Mouse (Mus musculus): ENCODE results near the gene Alx3. TPM values are rescaled to one million over a fixed set of nuclear protein-coding genes. Genes with fewer than 3 reads are reported as not detected.
A peak's percentile ranks its signal among the peaks of the same experiment; 100 is the strongest.

The Alx3 gene
- polyA plus RNA-seq (2012; ENCODE audit: insufficient read depth, insufficient read length, low replicate concordance, missing spikeins): not detected in 2 replicates

DNA sequence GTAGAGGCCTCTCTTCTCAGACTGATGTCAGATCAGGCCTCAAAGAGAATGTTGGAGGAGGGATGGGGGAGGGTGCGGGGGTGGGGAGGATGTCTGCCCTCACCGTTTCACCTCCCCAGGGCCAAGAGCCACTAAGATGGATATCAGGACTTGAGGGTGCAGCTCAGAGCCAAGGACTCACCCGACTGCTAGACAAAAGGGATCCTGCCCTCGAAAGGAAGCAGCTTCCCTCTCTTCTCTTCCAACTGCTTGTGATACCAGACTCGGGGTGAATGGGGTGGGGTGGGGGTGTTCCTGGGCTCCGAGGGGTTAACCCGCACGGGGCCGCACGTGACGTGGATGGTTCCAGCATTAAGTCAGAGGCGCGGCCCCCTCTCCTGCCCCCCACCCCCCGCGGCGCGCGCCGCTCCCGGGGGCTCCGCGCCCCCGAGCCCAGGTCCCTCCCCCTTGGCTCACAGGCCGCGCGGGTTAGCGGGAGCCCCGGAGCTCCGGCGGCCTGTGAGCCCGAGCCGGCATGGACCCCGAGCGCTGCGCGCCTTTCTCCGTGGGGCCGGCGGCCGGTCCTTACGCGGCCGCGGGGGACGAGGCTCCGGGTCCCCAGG lies at the start of gene Alx3:
Alx3 (plus strand) TSS at position 370 of the 602 bp plus-strand sequence.
- 4% methylated on average over 46 of the region's 46 CpGs for WGBS

DNA sequence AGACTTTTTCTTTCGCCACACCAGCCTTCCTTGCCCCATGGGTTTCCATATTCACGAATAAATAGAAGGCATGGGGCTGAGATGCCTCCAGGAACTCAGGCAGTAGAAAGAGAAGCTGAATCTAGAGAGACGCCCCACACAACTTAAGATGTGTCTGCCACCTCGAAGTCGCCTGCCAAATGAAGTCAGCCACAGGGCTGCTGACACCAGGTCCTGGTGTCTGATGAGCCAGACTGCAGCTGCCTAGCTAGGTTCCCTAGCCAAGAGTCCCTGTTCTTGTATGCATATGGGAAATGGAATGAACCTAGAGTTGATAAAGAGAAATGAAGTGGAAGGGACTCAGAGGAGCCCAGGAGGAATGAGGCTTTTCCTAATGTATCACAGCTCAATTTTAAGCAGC lies 49.6 kb upstream of the Alx3 start:
- Histone ChIP-seq H3K4me3 (ENCODE audit: insufficient read depth, low read depth, low read length) (no peak overlapping the region), H3K4me1 (ENCODE audit: control insufficient read depth, insufficient read depth, low read length) (peaks cover 7% of the 10 kb centered on the region), H3K27ac (ENCODE audit: insufficient read depth, low read depth, low read length) (no peak overlapping the region)
- 75% methylated on average over 5 of the region's 5 CpGs for whole genome bisulfite sequencing
- TF ChIP-seq POLR2A (IDR thresholded peaks at IDR 0.05; ENCODE audit: insufficient read depth, low read depth, low read length): no peak
- no peak for TF ChIP-seq CTCF (IDR thresholded peaks at IDR 0.05; ENCODE audit: insufficient read depth, low read depth, low read length)

More for the DNA sequence above, at the start of gene Alx3:
- Histone ChIP-seq H3K4me1 (ENCODE audit: control insufficient read depth, insufficient read depth, low read length) (peaks cover 7% of the 10 kb centered on the region), H3K27ac (ENCODE audit: insufficient read depth, low read depth, low read length) (peak within 1 kb of the TSS; percentile 37; the same call in 1 of the 2 replicates), H3K4me3 (ENCODE audit: insufficient read depth, low read depth, low read length) (peak within 1 kb of the TSS; percentile 23)
- TF ChIP-seq POLR2A (IDR thresholded peaks at IDR 0.05; ENCODE audit: insufficient read depth, low read depth, low read length) (no peak), CTCF (IDR thresholded peaks at IDR 0.05; ENCODE audit: insufficient read depth, low read depth, low read length) (no peak)

DNA sequence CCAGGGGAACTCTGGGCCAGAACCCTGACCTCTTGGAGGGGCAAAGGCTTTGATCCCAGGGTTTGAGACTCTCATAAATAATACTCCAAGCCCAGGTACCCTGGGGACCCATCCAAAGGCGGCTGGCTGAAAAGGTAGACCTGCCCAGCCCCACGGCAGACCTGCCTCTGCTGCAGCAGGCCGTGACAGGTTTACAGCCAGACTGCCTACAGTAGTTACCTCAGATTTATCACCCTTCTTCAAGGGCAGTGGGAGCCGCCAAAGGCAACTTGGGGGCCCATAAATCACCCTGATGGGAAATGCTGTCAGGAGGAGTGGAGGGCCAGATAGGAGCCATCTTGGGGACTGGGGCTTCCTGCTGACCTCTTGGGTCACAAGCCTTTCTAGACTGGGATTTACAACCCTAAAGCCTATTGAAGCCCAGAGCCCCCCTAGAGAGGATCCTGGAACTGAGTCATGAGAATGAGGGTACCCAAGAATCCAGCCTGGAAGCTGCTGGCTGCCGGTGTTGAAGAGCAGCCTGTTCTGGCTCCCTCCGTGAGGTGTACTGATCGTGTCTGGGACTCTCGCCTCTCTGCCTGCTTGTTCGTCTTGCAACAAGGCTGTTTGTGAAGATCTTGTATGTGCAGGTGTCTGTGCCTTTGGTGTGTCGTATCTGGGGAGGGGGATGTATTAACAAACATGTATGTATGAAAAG lies 49.0 kb upstream of the Alx3 start:
- Histone ChIP-seq H3K4me3 (ENCODE audit: insufficient read depth, low read depth, low read length) (no peak overlapping the region), H3K4me1 (ENCODE audit: control insufficient read depth, insufficient read depth, low read length) (peaks cover 7% of the 10 kb centered on the region), H3K27ac (ENCODE audit: insufficient read depth, low read depth, low read length) (no peak overlapping the region)
- WGBS: 92% methylated on average over 10 of the region's 10 CpGs
- TF ChIP-seq CTCF (IDR thresholded peaks at IDR 0.05; ENCODE audit: insufficient read depth, low read depth, low read length): no peak
- TF ChIP-seq POLR2A (IDR thresholded peaks at IDR 0.05; ENCODE audit: insufficient read depth, low read depth, low read length): no peak

DNA sequence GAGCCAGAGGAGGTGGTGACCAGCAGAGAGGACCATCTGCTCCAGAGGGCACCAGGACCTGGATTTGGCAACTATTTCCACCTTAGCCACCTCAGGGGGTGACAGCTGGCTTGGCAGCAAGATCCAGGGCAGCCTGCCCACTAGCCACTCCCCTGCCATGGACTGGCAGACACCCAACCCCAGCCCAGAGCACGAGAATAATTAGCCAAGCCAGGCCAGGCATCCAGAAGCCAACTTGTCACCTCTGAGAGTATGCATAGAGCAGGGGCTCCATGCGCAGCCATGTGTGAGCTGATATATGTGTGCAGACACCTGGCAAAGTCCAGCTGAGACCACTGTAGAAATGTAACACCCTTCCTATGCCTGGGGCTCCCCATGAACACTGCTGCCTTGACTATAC lies 47.9 kb upstream of the Alx3 start:
- no peak for TF ChIP-seq CTCF (IDR thresholded peaks at IDR 0.05; ENCODE audit: insufficient read depth, low read depth, low read length)
- TF ChIP-seq POLR2A (IDR thresholded peaks at IDR 0.05; ENCODE audit: insufficient read depth, low read depth, low read length): no peak
- H3K27ac ChIP-seq (ENCODE audit: insufficient read depth, low read depth, low read length): no peak overlapping the region
- H3K4me1 ChIP-seq (ENCODE audit: control insufficient read depth, insufficient read depth, low read length): peaks cover 7% of the 10 kb centered on the region
- WGBS: 62% methylated on average over 2 of the region's 2 CpGs
- no peak overlapping the region for H3K4me3 ChIP-seq (ENCODE audit: insufficient read depth, low read depth, low read length)

DNA sequence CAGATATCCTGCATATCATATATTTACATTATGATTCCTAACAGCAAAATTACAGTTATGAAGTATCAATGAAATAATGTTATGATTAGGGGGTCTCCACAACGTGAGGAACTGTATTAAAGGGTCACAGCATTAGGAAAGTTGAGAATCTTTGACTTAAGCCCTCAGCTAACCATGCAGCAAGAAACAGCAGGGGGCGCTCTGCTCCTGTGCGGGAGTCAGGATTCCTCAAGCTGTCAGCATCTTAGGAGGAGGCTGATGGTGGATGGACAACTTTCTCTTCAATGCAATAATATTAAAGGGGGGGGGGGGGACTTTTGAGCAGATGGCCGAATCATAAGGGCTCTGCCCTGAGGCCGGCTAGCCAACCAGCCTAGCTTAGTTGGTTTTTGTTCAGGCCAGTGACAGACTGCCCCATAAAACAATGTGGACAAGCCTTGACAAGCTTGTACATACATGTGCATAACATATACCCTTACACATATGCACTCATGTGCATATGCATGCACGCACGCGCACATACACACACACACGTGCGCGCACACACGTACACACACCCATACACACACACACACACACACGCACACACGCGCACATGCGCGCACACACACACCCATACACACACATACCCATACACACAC lies 44.3 kb upstream of the Alx3 start:
- WGBS: 71% methylated on average over 17 of the region's 17 CpGs
- peaks cover 14% of the 10 kb centered on the region for H3K4me1 ChIP-seq (ENCODE audit: control insufficient read depth, insufficient read depth, low read length)
- 0 out of 2 replicates have a peak, but pooled peaks have one; percentile 30 for TF ChIP-seq CTCF (IDR thresholded peaks at IDR 0.05; ENCODE audit: insufficient read depth, low read depth, low read length)
- no peak for TF ChIP-seq POLR2A (IDR thresholded peaks at IDR 0.05; ENCODE audit: insufficient read depth, low read depth, low read length)
- H3K4me3 ChIP-seq (ENCODE audit: insufficient read depth, low read depth, low read length): no peak overlapping the region
- no peak overlapping the region for H3K27ac ChIP-seq (ENCODE audit: insufficient read depth, low read depth, low read length)

DNA sequence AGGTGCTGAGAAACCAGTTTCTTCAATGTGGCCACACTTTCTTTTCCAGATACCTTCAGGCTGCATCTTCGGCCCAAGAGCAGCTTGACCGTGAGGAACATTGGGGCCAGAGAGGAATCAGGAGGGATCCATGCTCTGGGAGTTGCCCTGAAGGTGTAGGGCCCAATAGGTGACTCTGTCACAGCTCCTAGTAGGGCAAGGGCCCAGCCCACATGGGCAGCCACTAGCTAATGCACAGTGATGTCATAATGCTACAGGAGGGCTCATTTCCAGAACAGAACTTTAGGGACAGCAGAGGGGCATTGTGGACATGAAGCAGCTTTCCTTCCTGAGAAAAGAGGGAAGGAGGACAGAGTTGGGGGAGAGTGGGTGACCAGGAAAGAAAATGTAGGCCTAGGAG lies 40.0 kb upstream of the Alx3 start, which contains the start of gene Ubl4b:
Ubl4b (minus strand) TSS at position 232 of the 400 bp plus-strand sequence.
- Histone ChIP-seq H3K27ac (ENCODE audit: insufficient read depth, low read depth, low read length) (no peak within 1 kb of the TSS), H3K4me3 (ENCODE audit: insufficient read depth, low read depth, low read length) (no peak within 1 kb of the TSS), H3K4me1 (ENCODE audit: control insufficient read depth, insufficient read depth, low read length) (peaks cover 7% of the 10 kb centered on the region)
- no peak for TF ChIP-seq CTCF (IDR thresholded peaks at IDR 0.05; ENCODE audit: insufficient read depth, low read depth, low read length)
- TF ChIP-seq POLR2A (IDR thresholded peaks at IDR 0.05; ENCODE audit: insufficient read depth, low read depth, low read length): no peak
- 89% methylated on average over 2 of the region's 2 CpGs for WGBS

DNA sequence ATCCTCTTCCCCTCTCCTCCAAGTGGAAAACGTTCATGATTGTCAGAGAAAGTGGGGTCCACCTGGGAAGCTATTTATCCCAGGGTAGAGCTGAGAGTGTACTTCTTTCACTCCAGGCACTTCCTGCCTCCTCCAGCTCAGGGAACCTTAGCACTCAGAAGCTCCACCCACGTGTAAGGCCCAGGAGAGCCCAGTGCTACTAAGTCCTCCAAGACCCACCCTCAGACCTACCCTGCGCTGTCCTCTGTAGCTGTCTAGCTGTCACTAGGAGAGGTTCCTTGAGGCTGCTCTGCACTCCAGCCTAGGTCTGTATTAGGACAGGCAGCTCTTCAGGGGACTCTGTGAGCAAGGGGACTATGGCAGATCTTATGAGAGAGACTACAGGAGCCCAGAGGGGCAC lies 36.1 kb upstream of the Alx3 start:
- 55% methylated on average over 3 of the region's 3 CpGs for WGBS
- Histone ChIP-seq H3K4me1 (ENCODE audit: control insufficient read depth, insufficient read depth, low read length) (peaks cover 7% of the 10 kb centered on the region), H3K4me3 (ENCODE audit: insufficient read depth, low read depth, low read length) (no peak overlapping the region), H3K27ac (ENCODE audit: insufficient read depth, low read depth, low read length) (no peak overlapping the region)
- no peak for TF ChIP-seq POLR2A (IDR thresholded peaks at IDR 0.05; ENCODE audit: insufficient read depth, low read depth, low read length)
- TF ChIP-seq CTCF (IDR thresholded peaks at IDR 0.05; ENCODE audit: insufficient read depth, low read depth, low read length): no peak

DNA sequence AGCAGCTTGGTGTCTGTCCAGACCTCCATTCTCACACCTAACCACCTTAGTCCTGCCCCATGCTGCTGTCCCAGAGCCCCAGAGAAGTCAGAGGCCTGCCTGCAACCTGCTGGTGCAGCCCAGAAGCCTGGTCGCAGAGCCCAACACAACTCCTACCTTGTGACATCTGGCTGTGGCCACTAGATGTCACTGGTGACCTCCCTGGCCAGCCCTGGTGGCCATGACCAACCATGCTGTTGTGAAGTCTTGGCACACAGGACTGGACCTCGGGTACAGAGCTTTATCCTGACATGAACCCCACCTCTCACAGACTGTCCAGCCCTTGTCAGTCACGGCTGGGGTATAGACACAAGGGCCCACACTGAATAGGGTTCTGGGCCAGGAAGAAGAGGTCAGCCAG lies 35.6 kb upstream of the Alx3 start:
- Histone ChIP-seq H3K4me1 (ENCODE audit: control insufficient read depth, insufficient read depth, low read length) (peaks cover 7% of the 10 kb centered on the region), H3K27ac (ENCODE audit: insufficient read depth, low read depth, low read length) (no peak overlapping the region), H3K4me3 (ENCODE audit: insufficient read depth, low read depth, low read length) (no peak overlapping the region)
- TF ChIP-seq POLR2A (IDR thresholded peaks at IDR 0.05; ENCODE audit: insufficient read depth, low read depth, low read length) (no peak), CTCF (IDR thresholded peaks at IDR 0.05; ENCODE audit: insufficient read depth, low read depth, low read length) (peak; percentile 74)
- WGBS: 19% methylated on average over 3 of the region's 3 CpGs

DNA sequence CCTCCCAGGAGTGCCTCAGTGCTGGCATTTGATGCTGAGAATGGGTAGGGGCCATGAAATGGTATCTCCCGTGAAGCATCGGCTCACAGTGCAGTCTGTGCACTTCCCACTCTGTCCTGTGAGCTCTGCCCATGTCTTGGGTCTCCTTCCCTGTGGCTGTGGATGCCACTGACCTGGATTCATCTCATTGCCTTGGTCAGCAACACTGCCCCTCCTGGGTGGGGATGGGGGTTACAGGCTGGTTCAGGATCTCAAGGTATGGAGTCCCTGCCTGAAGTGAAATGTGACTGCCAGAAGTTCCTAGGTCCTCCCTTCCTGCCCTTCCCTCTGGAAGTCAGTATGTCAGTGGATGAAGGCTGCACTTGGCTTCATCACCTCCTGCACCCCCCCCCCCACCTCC lies 32.7 kb upstream of the Alx3 start:
- TF ChIP-seq CTCF (IDR thresholded peaks at IDR 0.05; ENCODE audit: insufficient read depth, low read depth, low read length): no peak
- TF ChIP-seq POLR2A (IDR thresholded peaks at IDR 0.05; ENCODE audit: insufficient read depth, low read depth, low read length): no peak
- Histone ChIP-seq H3K27ac (ENCODE audit: insufficient read depth, low read depth, low read length) (no peak overlapping the region), H3K4me3 (ENCODE audit: insufficient read depth, low read depth, low read length) (no peak overlapping the region), H3K4me1 (ENCODE audit: control insufficient read depth, insufficient read depth, low read length) (no peaks in the 10 kb centered on the region; the same call in 1 of the 2 replicates)
- WGBS: 77% methylated on average over 2 of the region's 2 CpGs

Data from olfactory bulb, adult 2 months (tissue).